Mouse (Mus musculus) c-Kit-positive CD71-negative TER-119-negative erythroid progenitor cells, embryonic 14.5 days (primary cell): ENCODE measurements around the gene Rph3al.

ENCODE experiments used
- DNase-seq: peaks from one replicate; pipeline ENCODE4 v3.0.0-alpha.2; 2013; ENCODE audit warnings: low read depth

The Rph3al gene

GRCm38 (mm10) chr11:75807486-75807885 lies 130.7 kb downstream of the Rph3al start:
- DNase-seq = no peak

GRCm38 (mm10) chr11:75801771-75802550 lies 136.3 kb downstream of the Rph3al start:
- DNase-seq = no peak

GRCm38 (mm10) chr11:75801369-75801768 lies 136.9 kb downstream of the Rph3al start:
- no peak for DNase-seq

GRCm38 (mm10) chr11:75796536-75797246 lies 141.5 kb downstream of the Rph3al start:
- DNase-seq = no peak

GRCm38 (mm10) chr11:75796029-75796445 lies 142.2 kb downstream of the Rph3al start, which contains the start of gene Doc2b:
Gene Doc2b, minus strand, starts transcription at chr11:75796049.
- no peak for DNase-seq

GRCm38 (mm10) chr11:75795321-75795636 lies 142.9 kb downstream of the Rph3al start:
- DNase-seq = no peak

- DNase-seq = no peak
Measured at GRCm38 (mm10) chr11:75794602-75795320, 143.5 kb downstream of the Rph3al start.

GRCm38 (mm10) chr11:75793351-75793750 lies 144.9 kb downstream of the Rph3al start:
- DNase-seq = no peak

- DNase-seq = no peak
Measured at GRCm38 (mm10) chr11:75792535-75792934, 145.7 kb downstream of the Rph3al start.

- no peak for DNase-seq
Measured at GRCm38 (mm10) chr11:75785897-75786296, 152.3 kb downstream of the Rph3al start.

GRCm38 (mm10) chr11:75783799-75784198 lies 154.4 kb downstream of the Rph3al start:
- no peak for DNase-seq

- peak; percentile 39 for DNase-seq
Measured at GRCm38 (mm10) chr11:75781919-75782318, 156.3 kb downstream of the Rph3al start.
